Mouse (Mus musculus) adrenal gland, postnatal 25 days (tissue): ENCODE results near the gene Vcan. TPM values are rescaled to one million over a fixed set of nuclear protein-coding genes. Genes with fewer than 3 reads are reported as not detected.
"Not testable (repeated sequence)": the region's sequence is repeated elsewhere in the genome, so short reads cannot be mapped to it uniquely, and the experiment has no call there.

Source experiments
- DNase-seq: peaks from one replicate; pipeline ENCODE4 v3.0.0; 2021; ENCODE audit warnings: mixed read lengths
- long read RNA-seq: library from polyadenylated mRNA; stranded (forward); transcript quantifications from one replicate; pipeline ENCODE4 v2.0.0, GENCODE M21; 2021
- total RNA-seq: library from RNA; stranded (reverse); gene quantifications from 2 replicates; pipeline ENCODE4 v1.2.3, GENCODE M21; 2021

Vcan gene
- 2.3 and 3.0 TPM in 2 replicates for total RNA-seq
- long read RNA-seq, partial matches to known transcripts: 1 of 1 reads
- long read RNA-seq, other reads (novel, unspliced or antisense): 0 of 1 reads

DNA sequence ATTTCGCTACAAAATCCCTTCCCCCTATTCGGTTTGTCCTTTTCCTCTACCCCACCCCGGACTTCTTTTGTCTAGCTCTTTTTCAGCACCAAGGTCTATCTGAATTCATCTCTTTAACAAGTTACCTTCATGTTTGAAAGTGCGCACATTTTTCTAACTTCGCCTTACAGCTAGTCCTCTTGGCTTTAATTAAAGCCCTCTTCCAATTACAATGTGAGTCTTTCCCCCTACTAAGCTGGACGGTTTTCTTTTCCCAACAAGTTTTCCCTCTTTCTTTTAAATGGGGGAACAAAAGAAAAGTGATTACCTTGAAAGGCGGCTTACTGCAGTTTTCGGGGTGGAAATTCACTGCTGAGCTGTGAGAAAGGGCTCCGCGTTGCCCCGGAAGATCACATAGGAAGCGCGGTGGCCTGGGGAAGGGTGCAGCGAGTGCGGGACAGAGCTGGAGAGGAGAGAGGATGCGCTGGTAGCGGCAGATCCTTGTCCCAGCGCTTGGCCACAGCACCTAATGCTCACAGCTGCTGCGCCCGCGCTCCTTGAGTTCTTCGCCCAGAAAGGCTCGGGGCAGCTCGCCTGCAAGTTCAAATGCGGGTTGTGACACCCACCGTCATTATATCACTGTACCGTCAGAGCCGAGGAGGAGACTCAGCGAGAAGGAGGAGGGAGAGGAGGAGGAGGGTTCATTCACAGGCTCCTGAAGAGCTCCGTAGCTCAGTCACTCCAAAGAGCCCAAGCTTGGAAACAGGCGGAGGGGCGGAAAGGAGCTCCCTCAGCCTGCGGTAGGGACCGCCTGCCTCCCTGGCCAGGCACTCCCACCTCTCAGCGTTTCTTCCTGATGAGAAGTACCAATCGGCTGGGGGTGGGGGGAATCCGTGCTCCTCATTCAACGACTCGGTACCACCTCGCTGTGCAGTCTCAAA, at the start of gene Vcan:
Gene Vcan (minus strand): TSS at position 744 of the 920 bp plus-strand sequence.
- peak; percentile 7 for DNase-seq

DNA sequence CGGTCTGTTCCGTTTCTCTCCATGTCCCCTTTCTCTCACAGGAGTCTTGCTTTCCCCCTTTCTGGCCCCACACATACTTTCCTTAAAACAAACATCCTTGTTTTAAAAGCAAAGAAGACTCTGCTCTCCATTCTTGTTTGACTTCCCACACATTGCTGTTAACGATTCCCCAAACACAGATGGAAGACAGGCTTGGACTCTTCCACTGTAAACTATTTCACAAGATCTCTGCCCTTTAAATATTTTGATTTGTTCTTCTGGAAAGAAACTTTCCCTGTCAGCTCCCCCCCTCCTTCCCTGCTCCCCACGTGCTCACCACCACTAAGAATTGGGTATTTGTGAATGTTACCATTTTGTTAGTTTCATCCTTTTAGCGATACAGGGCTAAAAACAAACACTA, 49.2 kb upstream of the Vcan start:
- DNase-seq: no peak

DNA sequence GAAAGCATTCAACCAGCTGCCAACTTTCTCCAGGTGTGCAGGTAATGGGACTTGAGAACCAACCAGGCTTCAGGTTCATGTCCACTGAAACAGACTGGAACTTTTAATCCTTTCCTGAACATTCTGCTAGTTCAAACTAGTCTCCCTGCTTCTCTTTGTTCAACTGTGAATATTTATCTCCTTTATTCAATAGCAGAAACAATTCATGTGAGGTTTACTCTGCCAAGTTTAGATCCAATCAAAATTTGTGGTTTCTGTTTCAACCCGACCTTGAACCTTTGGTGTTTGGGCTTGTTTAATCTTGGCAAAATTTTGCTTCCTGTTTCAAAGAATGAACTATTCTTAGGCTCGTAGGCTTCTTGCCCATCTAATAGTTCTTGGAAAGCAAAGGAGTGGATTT, 40.6 kb upstream of the Vcan start:
- no peak for DNase-seq

DNA sequence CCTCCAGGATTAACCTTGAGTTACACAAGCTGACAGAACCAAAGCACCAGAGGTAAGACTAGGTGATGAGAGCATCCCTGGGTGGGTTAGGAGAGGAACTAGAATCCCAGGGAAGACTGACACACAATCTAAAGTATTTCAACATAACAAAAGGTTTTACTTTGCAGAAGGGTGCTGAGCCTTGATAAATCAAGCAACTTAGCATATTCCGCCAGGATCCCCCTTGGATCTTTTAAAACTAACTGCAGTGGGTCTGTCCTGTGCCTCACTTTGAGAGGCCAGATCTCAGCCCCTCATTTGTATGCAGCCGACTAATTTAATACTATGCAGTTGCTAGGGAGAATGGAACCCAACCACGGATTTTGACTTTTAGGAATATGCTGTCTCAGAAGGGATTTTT, 38.0 kb upstream of the Vcan start:
- DNase-seq: no peak

DNA sequence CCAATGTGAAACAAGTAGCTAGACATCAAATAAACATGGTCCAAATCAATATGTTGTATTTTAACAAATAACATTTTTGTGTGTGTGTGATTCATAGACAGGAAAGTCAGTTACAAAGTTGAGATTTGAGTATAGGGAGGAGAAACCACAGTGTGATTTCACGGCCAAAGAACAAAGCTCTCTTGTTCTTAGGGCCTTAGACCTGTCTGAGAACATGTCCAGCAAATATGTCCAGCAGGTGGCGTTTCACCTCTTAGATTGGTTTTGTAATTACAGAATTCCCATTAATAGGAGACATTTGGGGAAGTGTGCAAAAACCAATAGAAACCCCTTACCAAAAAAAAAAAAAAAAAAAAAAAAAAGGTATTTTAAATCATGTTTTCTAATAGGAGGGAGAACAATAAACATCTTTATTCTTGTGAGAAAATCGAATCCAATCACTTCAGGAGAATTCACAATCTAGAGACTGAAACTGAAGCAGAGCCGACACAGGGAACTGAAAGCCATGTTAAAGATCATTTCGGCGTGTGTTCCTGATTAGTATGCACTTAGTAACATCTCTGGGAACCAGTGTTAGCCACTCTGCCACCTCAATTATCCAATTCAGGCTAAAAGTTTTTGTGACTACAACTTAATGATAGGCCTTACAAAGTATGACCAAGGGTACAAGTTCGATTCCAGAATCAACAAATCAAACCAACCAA, 37.1 kb upstream of the Vcan start:
- DNase-seq: peak; percentile 60

DNA sequence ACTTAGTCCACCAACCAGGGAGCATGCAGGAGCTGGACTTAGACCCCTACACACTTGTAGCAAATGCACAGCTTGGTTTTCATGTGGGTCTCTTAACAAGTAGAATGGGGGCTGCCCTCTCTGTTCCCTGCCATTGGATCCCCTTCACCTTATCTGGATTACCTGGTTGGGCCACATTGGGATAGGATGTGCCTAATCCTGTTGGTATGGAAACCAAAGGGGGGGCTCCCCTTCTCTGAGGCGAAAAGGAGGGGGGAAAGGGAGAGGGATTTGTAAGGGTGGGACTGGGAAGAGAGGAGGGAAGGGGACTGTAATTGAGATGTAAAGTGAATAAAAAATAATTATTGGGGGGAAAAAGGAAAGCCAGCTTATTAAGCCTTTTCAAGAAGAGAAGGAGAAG, 35.5 kb upstream of the Vcan start:
- no peak for DNase-seq

DNA sequence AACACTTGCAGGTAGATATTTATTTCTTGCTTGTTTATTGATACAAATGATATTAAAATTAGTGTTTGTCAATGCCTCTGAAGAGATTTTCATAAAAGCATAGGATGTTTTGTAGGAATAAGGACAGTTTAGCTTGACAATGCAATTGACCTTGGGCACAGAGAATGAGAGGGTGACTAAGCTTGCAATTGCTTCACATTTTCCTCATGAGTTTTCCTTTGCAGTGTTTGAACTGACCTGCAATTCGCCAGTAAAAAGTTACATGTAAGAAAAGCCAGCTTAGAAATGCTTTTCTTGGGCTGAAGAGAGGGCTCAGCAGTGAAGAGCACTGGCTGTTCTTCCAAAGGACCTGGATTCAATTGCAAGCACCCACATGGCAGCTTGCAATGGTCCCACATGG, 34.8 kb upstream of the Vcan start:
- DNase-seq: no peak

DNA sequence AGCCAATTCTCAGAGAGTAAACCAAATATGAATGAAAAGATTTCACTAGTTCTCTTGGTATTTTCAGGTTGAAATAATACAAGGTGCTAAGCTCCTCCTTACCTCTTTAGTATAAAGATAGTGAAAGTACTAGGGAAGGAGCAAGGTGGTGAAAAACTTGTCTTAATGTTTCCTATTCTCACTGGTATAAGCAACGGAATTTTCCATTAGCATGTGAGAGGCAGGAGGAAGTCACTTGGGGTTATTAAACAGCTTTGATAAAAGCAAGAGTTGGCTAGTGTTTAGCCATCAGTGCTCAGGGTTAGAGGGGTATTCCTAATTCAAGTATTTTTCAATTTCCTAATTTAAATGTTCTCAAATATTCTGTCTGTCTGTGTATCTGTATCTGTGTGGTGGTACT, 24.2 kb upstream of the Vcan start:
- no peak for DNase-seq

DNA sequence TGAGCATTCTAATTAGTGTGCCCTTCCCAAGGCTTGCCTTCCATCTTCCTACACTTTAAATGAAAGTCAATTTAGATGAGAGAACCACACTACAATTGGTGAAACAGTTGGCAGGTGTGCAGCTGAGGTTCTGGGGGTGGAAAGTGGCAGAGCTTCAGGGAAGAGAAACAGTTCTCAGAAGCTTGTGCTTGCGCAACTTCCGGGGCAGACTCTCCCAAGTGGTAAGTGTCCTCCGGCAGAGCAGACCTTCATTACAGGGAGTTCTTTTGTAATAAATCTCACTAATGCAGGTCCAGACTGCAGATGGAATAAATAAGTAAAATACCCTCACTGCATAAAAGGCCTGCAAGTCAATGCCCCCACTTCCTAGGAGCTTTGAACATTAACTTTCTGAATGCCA, 23.7 kb upstream of the Vcan start:
- DNase-seq: no peak

DNA sequence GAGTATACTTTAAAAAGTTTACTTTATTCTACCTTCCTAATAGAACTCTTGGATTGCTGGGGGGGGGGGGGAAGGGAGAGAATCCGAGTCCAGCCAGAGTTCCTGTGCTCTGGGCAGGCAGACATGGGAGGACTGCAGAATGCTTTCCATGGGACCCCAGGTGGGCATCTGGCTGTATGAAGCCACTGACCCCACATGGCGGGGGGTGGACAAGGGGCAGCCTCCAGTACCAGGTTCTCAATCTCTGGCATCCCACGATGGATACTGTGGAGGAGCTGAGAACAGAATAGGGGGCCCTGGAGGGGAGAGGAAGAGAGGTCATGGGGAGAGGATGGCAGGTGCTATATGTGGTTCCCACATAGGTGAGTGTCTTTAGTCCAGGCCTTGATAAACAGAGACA, 20.0 kb upstream of the Vcan start:
- DNase-seq: no peak

DNA sequence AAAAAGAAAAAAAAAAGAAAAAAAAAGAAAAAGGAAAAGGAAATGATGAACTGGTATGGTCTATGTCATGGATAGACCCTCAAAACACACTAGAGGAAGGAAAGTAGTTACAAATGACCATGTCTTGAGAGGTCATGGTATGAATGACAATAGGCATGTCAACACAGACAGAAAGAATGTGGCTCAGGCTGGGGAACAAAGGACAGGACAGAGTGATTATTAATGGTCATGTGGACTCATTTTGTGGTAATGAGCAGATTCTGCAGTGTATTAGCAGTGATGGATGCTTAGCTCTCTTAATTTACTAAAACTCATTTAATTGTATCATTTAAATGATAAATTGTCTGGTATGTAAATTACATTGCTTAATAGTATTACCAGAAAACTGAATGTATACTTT, 14.0 kb upstream of the Vcan start:
- no peak for DNase-seq

DNA sequence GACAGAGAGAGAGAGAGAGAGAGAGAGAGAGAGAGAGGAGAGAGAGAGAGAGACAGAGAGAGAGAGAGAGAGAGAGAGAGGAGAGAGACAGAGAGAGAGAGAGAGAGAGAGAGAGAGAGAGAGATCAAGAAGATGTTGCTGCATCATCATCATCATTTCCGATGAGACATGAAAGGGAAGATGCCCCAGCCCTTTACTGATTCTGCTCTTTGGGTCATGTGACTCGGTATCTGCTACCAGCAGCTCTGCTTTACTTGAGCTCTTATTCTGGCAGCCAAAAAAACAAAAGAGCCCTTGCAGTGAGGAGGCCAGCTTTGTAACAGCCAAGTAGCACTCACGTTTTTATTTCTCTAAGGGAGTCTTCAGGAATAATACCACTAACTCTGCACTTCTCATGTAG, 8.3 kb upstream of the Vcan start:
- not testable (repeated sequence) for DNase-seq

DNA sequence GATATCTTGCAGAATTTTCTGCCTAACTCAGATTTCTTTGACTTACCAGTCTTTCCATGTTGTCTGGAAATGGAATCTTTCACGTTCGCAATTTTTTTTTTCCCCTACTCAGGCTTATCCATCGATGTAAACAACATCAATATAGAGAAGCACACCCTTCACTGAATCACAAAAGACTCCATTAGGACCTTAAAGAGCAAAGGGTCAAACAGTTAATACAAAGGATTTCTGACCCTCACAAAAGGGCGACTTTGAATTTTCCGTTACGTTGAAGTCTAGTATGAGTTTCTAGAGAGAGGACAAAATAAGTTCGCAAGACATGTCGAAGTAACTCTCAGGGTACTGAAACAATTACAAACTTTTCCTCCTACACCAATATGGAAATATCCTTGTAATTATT, 892 bp upstream of the Vcan start:
- no peak for DNase-seq

DNA sequence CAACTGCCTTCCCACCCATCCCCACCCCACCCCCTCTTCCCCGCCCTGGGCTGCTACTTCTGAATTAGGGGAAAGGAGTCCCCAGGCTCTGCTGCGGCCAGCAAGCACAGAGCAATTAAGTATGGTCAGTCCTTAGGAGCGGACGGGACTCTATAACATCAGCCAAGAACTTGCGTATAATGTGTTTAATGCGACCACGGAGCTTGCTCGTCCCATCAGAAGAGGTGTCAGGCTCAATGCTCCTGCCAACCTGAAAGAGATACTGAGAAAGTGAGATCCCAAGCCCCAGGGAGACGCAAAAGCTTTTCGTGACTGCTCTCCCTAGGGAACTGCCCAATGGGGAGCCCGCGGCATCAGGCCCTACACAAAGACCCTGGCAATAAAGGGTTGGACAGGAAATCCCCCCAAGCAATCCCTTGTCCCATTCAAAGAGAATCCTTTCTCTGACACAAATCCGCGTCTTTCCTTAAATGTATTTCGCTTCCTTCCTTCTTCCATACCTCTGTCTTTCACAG, 434 bp upstream of the Vcan start:
- DNase-seq: no peak

DNA sequence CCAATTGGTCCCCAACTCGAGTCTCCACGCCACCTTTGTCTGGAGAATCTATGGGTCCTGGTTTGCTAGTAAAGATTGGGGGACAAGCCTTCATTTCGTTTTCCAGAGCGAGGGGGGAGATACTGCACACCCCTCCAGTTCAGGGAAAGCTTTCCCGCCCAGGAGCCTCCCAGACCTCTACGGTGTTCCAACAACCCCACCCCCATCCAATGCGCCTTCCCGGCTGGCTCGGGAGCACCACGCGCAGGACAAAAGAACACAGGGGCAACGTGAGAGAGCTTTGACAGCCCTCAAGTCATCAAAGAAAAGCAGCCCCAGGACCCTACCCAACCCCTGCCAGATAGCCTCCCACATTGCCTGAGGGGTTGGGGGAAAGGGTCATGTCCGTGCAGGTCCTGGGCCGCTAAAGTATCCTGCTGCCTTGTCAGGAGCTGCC, 1.2 kb downstream of the Vcan start:
- no peak for DNase-seq

DNA sequence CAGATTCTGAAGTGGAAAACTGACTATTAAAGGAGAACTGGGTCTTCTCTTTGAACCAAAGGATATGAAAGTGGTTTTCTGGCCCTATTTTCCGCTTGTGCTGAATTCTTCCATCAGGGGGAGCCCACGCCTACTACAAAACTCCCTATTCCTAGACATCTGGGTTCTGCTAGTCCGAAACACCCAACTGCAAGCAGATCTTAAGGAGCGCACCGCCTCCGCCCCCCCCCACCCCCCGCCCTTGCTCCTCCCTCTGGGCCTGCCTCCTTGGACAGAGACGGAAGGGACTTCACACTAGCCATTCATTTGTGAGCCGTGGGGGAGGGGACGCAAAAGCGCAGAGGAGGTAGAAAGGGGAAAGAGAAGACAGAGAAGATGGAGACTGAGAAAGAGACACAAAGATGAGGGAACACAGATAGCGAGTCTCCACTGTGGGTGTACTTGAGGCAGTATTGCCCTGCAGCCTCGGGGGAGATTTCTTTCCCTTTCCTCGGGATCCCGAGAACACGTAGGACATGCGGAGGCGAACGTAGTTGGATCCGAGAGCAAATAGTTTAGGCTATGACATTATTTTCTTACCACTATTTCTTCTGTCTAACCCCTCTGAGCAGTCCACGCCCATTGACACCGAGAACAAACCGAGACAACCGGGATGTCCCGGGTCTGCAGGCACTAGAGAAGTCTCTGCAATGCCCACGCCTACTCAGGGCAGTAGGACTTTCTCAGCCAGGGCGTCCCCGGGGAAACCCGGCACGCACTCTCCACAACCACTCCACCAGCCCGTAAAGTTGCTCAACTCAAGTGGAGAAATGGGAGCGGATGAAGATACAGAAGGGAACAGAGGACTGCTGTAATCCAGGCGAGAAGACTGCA, 1.8 kb downstream of the Vcan start:
- DNase-seq: peak; percentile 49

DNA sequence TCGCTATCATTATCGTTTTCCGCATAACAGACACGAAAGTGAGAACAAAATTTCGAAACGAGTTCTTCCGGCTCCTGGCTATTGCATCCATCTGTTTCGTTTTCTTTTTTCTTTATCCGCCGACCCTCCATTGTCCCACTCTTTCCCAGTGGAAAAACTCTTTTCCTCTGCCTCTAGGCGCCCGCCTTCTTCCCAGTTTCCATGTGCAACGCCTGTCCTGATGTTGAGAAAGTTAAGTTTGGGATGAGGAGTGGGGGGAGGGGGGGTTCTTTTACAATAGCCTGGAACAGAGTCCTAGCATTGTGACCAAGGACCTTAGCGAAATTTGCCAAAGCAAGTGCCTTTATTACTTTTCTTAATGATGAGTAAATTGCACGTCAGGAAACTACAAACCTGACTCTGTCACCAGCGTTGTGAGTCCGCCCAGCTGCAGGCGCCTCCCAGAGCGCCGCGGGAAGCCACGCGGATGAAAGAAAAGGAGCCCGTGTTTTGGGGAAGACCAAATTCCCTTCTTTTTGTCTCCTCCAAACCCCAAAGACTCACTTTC, 2.5 kb downstream of the Vcan start:
- DNase-seq: no peak

DNA sequence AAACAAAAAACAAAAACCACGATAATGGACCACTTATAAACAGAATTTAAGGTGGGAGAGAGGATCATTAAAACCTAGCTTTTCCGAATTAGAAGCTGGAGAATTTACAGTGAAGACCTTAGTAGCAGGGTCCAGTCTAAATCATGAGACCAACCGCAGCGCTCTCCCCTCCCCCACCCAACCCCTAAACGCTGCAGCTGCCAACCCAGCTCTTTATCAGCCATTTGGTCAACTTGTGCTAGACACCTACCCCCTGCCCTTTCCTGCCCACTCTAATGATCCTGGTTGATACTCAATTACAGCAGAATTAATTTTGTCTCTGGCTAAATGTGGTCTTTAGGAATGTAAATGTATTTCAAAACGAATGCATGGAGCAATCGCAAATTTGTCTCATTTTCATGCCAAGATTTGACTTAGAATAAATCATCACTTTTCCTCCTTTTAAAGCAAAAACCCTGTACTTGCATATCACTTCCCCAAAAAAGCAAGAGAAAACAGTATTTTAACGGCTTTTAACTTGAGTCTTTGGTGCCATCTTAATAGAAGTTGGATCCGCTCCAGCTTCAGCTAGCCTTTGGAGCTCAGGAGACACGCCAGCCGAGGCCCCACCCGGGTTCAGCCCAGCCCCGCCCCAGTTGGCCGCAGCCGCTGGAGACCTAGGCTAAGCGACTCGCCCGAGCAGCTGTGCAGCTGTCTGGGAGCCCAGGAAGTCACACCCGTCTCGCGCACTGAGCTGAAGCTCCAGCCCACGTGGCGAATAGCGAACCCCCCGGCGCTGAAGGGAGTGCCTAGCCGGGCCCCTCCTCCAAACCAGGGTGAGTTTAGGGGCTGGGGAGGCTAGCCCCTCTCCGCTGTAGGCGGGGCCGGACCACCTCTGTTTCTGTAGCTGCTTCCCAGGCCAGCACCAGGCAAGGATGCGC, 3.3 kb downstream of the Vcan start:
- peak; percentile 79 for DNase-seq

DNA sequence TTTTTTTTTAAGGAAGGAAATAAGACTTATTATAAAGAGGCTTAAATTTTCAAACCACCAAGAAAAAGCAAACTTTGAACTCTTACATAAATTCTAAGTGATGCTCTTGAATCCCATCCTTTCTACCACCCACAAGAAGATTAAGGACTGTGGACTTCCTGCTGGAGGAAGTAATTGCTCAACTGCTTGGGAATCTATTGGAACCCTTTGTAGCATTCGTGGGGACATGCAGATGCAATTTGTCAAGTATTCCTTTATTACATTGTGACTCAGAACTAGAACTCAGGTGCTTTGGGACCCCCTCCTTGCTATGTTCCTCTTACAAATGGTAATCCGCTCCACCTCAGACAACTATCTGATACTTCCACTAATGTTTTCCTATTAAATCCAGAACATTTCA, 4.0 kb downstream of the Vcan start:
- DNase-seq: no peak

DNA sequence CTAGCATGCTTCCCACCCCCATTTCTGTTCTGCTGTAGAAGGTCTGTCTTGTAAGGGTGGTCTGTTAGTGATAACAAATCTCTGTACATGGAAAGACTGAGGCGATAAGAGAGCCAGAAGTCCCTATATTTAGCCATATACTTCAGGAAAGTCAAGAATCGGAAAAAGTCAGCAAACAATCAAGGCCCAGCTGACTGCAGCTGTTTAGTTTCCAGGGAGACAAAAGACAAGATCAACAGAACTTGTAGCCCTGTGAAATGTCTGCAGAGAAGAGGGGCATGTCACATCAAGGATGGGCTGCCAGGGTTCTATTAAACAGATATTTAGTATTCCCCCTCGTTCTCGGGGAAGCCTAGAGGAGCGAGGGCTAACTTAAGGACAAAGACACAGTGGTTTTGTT, 7.2 kb downstream of the Vcan start:
- DNase-seq: no peak

DNA sequence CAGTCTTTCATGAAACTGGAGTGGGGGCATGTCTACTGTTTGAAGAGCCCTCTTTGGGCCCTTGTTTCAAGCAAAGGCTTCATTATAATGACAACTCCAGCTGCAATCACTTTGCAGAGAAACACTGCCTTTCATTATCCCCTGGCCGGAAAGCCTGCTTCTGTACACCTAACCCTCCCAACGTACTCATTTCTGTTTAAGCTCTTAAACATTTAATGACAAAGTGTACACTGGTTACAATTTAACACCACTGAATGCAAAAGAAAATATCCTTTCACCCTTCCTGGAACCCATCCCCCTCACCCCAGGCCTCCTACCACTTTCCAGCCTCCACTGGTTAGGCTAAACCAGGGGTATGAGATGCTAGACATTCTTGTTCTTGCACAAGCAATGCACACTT, 15.8 kb downstream of the Vcan start:
- DNase-seq: no peak
